Mouse (Mus musculus) inflammation-experienced regulatory T-cells, adult 6 months (primary cell): ENCODE data around the gene Mrps25. TPM values are rescaled to one million over a fixed set of nuclear protein-coding genes. Genes with fewer than 3 reads are reported as not detected.

Experiments
- ATAC-seq: one replicate; pipeline ENCODE4 v1.8.0; 2017
- polyA plus RNA-seq, 3 experiments: library from polyadenylated mRNA; unstranded; fragments of 100-300 nt; shearing (Covaris generic); gene quantifications; one replicate each; pipeline ENCODE4 v1.2.1; 2017

Mrps25 gene
- polyA plus RNA-seq, 3 experiments from 2014 or later, result 40.1 to 68.0 (median 49.6) TPM

- no peak for ATAC-seq
These were observed 56.9 kb downstream of the Mrps25 start for GRCm38 (mm10) chr6:92126861-92127468.

GRCm38 (mm10) chr6:92124547-92124946 lies 59.3 kb downstream of the Mrps25 start:
- ATAC-seq, result no peak

Other genes with a start within 250 kb of the Mrps25 start
- gene Fgd5, start 205.2 kb downstream of the Mrps25 start, polyA plus RNA-seq, result not detected
- gene Nr2c2, start 92.6 kb downstream of the Mrps25 start, polyA plus RNA-seq, result 100 to 1,000 TPM in 1 of 3 experiments, 10 to 100 TPM in 2; 56.7 to 125 (median 94.5) TPM
- gene Rbsn, start 30.9 kb upstream of the Mrps25 start, polyA plus RNA-seq, result 10 to 100 TPM; 10.1 to 11.9 (median 11.5) TPM
- not detected for gene Trh, start 60.6 kb upstream of the Mrps25 start, polyA plus RNA-seq